Mouse (Mus musculus) spleen, adult 2 months (tissue): ENCODE data around the gene Ndst2.

Source experiments
- CTCF ChIP-seq: fragments of 200-500 bp; IDR thresholded peaks from 2 replicates; pipeline ENCODE4 v1.5.1; 2011; ENCODE audit warnings: mild to moderate bottlenecking, inconsistent platforms; ENCODE audit not compliant: insufficient read depth, insufficient read length, insufficient replicate concordance; ENCODE audit errors: extremely low read depth
- POLR2A ChIP-seq: fragments of 200-500 bp; IDR thresholded peaks from 2 replicates; pipeline ENCODE4 v1.6.1; 2011; ENCODE audit warnings: low read depth, low read length, inconsistent platforms

- no peak for TF ChIP-seq POLR2A
- no peak for TF ChIP-seq CTCF
Observed at GRCm38 (mm10) chr14:20677906-20678305, 56.5 kb downstream of the Ndst2 start.
